Mouse (Mus musculus): ENCODE data around the gene Cnp. TPM values are rescaled to one million over a fixed set of nuclear protein-coding genes. Genes with fewer than 3 reads are reported as not detected.
"Not testable (repeated sequence)": the region's sequence is repeated elsewhere in the genome, so short reads cannot be mapped to it uniquely, and the experiment has no call there.

Cnp gene
- polyA plus RNA-seq, 1 experiment from 2014 or later, result 21.9 TPM

- H3K4me1 ChIP-seq (ENCODE audit: insufficient read depth), result peaks cover 7% of the 10 kb centered on the region; the same call in 1 of the 2 replicates
- no peaks in the 10 kb centered on the region for H3K27me3 ChIP-seq (ENCODE audit: insufficient read depth, low read length)
- no peak overlapping the region for H3K4me3 ChIP-seq (ENCODE audit: low read depth, low read length)
- TF ChIP-seq EP300 (IDR thresholded peaks at IDR 0.05; ENCODE audit: low read depth) (no peak), CTCF (IDR thresholded peaks at IDR 0.05; ENCODE audit: low read depth) (no peak)
- ATAC-seq (no peak), DNase-seq (no peak)
- H3K27ac ChIP-seq (ENCODE audit: low read depth), result no peak overlapping the region
- H3K36me3 ChIP-seq (replicated peaks; ENCODE audit: insufficient read depth, low read length), result peaks cover 39% of the 10 kb centered on the region
- no peak overlapping the region for H3K4me2 ChIP-seq (ENCODE audit: low read depth, low read length)
- no peak overlapping the region for H3K9ac ChIP-seq (replicated peaks)
- no peaks in the 10 kb centered on the region for H3K9me3 ChIP-seq (ENCODE audit: low read length)
- 88% methylated on average over 9 of the region's 9 CpGs for WGBS (ENCODE audit: insufficient replicate concordance)
Measured at GRCm38 (mm10) chr11:100579116-100579799, 4.6 kb downstream of the Cnp start.

GRCm38 (mm10) chr11:100580275-100580674 is 5.6 kb downstream of the Cnp start:
- no peak for TF ChIP-seq EP300 (IDR thresholded peaks at IDR 0.05; ENCODE audit: low read depth)
- TF ChIP-seq CTCF (IDR thresholded peaks at IDR 0.05; ENCODE audit: low read depth), result no peak
- ATAC-seq (no peak), DNase-seq (no peak)
- H3K9ac ChIP-seq (replicated peaks), result no peak overlapping the region
- H3K27me3 ChIP-seq (ENCODE audit: insufficient read depth, low read length), result no peaks in the 10 kb centered on the region
- 82% methylated on average over 13 of the region's 13 CpGs for WGBS (ENCODE audit: insufficient replicate concordance)
- no peaks in the 10 kb centered on the region for H3K9me3 ChIP-seq (ENCODE audit: low read length)
- H3K4me1 ChIP-seq (ENCODE audit: insufficient read depth), result peaks cover 7% of the 10 kb centered on the region; the same call in 1 of the 2 replicates
- H3K36me3 ChIP-seq (replicated peaks; ENCODE audit: insufficient read depth, low read length), result peaks cover 49% of the 10 kb centered on the region
- H3K4me3 ChIP-seq (ENCODE audit: low read depth, low read length), result no peak overlapping the region
- no peak overlapping the region for H3K27ac ChIP-seq (ENCODE audit: low read depth)
- H3K4me2 ChIP-seq (ENCODE audit: low read depth, low read length), result no peak overlapping the region

DNA sequence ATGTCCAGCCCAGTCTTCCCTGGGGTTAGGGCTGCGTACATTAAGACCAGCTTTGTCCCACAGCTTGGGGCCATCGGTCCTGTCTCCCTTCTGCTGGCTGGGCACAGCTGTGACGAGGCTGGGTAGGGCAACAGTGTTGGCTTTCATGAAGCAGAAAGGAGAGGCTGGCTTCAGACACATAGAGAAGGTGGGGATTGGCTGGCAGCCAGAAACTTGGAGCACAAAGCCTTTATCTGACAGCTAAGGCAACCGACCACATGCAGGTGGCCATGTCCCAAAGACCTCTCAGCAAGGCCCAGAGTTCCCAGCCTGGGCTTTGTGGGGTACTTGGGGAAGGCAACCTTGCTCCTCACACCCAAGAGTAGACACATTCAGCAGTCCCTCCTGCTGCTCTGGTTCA is 7.1 kb downstream of the Cnp start:
- WGBS (ENCODE audit: insufficient replicate concordance), result 57% methylated on average over 4 of the region's 4 CpGs
- Histone ChIP-seq H3K27me3 (ENCODE audit: insufficient read depth, low read length) (no peaks in the 10 kb centered on the region), H3K9me3 (ENCODE audit: low read length) (no peaks in the 10 kb centered on the region), H3K9ac (replicated peaks) (no peak overlapping the region), H3K36me3 (replicated peaks; ENCODE audit: insufficient read depth, low read length) (peaks cover 62% of the 10 kb centered on the region), H3K4me3 (ENCODE audit: low read depth, low read length) (no peak overlapping the region), H3K27ac (ENCODE audit: low read depth) (no peak overlapping the region), H3K4me1 (ENCODE audit: insufficient read depth) (no peaks in the 10 kb centered on the region), H3K4me2 (ENCODE audit: low read depth, low read length) (no peak overlapping the region)
- peak; percentile 52 for ATAC-seq
- peak; percentile 48 for DNase-seq
- TF ChIP-seq CTCF (IDR thresholded peaks at IDR 0.05; ENCODE audit: low read depth) (no peak), EP300 (IDR thresholded peaks at IDR 0.05; ENCODE audit: low read depth) (no peak)

DNA sequence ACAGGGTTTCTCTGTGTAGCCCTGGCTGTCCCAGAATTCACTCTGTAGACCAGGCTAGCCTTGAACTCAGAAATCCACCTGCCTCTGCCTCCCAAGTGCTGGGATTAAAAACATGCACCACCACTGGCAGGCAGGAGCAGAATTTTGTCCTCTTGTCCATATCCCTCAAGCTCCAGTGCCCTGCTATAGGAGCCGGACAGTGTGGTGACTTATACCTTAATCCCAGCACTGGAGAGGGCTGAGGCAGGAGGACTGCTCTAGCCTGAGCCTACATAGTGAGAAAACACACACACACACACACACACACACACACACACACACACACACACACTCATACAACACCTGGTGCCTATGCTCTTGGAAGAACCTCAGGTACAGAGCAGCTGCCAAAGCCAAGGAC is 7.7 kb downstream of the Cnp start:
- WGBS (ENCODE audit: insufficient replicate concordance), result 93% methylated on average over 1 of the region's 1 CpGs
- not testable (repeated sequence) for H3K9ac ChIP-seq (replicated peaks); DNase-seq; H3K9me3 ChIP-seq (ENCODE audit: low read length); ATAC-seq; H3K27me3 ChIP-seq (ENCODE audit: insufficient read depth, low read length); H3K4me2 ChIP-seq (ENCODE audit: low read depth, low read length); H3K4me1 ChIP-seq (ENCODE audit: insufficient read depth); H3K4me3 ChIP-seq (ENCODE audit: low read depth, low read length)
- 0 out of 2 replicates have a peak overlapping the region, but pooled peaks have one; percentile 0 for H3K27ac ChIP-seq (ENCODE audit: low read depth)
- peaks cover 68% of the 10 kb centered on the region for H3K36me3 ChIP-seq (replicated peaks; ENCODE audit: insufficient read depth, low read length)

GRCm38 (mm10) chr11:100582836-100583235 is 8.1 kb downstream of the Cnp start:
- H3K9ac ChIP-seq (replicated peaks), result no peak overlapping the region
- DNase-seq (no peak), ATAC-seq (no peak)
- 0 out of 2 replicates have a peak overlapping the region, but pooled peaks have one; percentile 0 for H3K27ac ChIP-seq (ENCODE audit: low read depth)
- H3K36me3 ChIP-seq (replicated peaks; ENCODE audit: insufficient read depth, low read length), result peaks cover 72% of the 10 kb centered on the region
- H3K9me3 ChIP-seq (ENCODE audit: low read length), result no peaks in the 10 kb centered on the region
- no peak overlapping the region for H3K4me3 ChIP-seq (ENCODE audit: low read depth, low read length)
- H3K4me1 ChIP-seq (ENCODE audit: insufficient read depth), result no peaks in the 10 kb centered on the region
- no peaks in the 10 kb centered on the region for H3K27me3 ChIP-seq (ENCODE audit: insufficient read depth, low read length)
- WGBS (ENCODE audit: insufficient replicate concordance), result 61% methylated on average over 2 of the region's 2 CpGs
- peak overlapping the region; percentile 0; the same call in 1 of the 2 replicates for H3K4me2 ChIP-seq (ENCODE audit: low read depth, low read length)
- TF ChIP-seq CTCF (IDR thresholded peaks at IDR 0.05; ENCODE audit: low read depth) (no peak), EP300 (IDR thresholded peaks at IDR 0.05; ENCODE audit: low read depth) (no peak)

GRCm38 (mm10) chr11:100584561-100584961 is 9.9 kb downstream of the Cnp start:
- Histone ChIP-seq H3K4me3 (ENCODE audit: low read depth, low read length) (0 out of 2 replicates have a peak overlapping the region, but pooled peaks have one; percentile 4), H3K4me1 (ENCODE audit: insufficient read depth) (no peaks in the 10 kb centered on the region), H3K36me3 (replicated peaks; ENCODE audit: insufficient read depth, low read length) (peaks cover 83% of the 10 kb centered on the region), H3K27ac (ENCODE audit: low read depth) (peak overlapping the region; percentile 67), H3K27me3 (ENCODE audit: insufficient read depth, low read length) (no peaks in the 10 kb centered on the region), H3K9me3 (ENCODE audit: low read length) (no peaks in the 10 kb centered on the region), H3K4me2 (ENCODE audit: low read depth, low read length) (no peak overlapping the region), H3K9ac (replicated peaks) (no peak overlapping the region)
- TF ChIP-seq EP300 (IDR thresholded peaks at IDR 0.05; ENCODE audit: low read depth) (no peak), CTCF (IDR thresholded peaks at IDR 0.05; ENCODE audit: low read depth) (no peak)
- no peak for DNase-seq
- peak; percentile 12; the same call in 1 of the 2 replicates for ATAC-seq
- WGBS (ENCODE audit: insufficient replicate concordance), result 78% methylated on average over 7 of the region's 7 CpGs
